Mouse (Mus musculus) ES-CJ7 (cell line): ENCODE measurements around the gene Cldn19.

Experiments used
- DNase-seq: peaks from one replicate; pipeline ENCODE4 v3.0.0; 2011; ENCODE audit warnings: low read depth, low spot score

The Cldn19 gene

DNA sequence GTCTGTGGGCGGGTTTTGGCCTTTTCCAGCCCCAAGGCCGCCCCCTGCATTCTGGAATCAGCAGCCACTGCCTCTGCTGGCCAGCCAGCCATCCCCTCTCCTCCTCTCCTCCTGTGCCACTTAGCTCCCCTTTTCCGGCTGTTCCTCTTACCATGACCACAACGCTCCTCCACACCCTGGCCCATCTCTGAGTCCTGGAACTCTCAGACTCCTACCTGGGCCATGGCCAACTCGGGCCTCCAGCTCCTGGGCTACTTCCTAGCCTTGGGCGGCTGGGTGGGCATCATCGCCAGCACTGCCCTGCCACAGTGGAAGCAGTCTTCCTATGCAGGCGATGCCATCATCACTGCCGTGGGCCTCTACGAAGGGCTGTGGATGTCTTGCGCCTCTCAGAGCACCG is at the start of gene Cldn19:
Cldn19 (plus strand) TSS at position 64 of the 400 bp plus-strand sequence.
- DNase-seq, result no peak

DNA sequence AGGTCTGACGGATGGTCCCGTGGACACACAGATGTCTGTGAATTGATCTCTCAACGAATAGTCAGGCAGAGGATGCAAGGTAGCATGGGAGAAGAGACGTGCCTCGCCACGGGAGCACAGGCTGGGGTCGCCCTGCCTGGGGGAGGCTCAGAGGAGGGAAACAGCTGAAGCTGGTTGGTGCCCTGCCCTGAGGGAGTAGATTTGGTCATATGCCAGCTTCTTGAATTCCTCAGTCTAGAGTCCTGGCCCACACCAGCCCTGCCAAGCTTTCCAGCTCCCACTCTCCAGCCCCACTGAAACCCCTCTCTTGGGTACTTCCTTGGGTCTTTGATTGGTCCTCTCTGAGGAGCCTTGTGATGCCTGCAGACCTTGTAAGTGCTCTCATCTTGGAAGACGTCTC is 38.5 kb upstream of the Cldn19 start:
- DNase-seq, result no peak

GRCm38 (mm10) chr4:119218169-119218568 is 37.0 kb upstream of the Cldn19 start, which contains the start of gene Tmem269:
TSS of gene Tmem269 (minus strand) at chr4:119218217.
- peak; percentile 47 for DNase-seq

GRCm38 (mm10) chr4:119223696-119224095 is 31.5 kb upstream of the Cldn19 start:
- peak; percentile 83 for DNase-seq

- no peak for DNase-seq
Observed at GRCm38 (mm10) chr4:119224534-119224933, 30.7 kb upstream of the Cldn19 start.

DNA sequence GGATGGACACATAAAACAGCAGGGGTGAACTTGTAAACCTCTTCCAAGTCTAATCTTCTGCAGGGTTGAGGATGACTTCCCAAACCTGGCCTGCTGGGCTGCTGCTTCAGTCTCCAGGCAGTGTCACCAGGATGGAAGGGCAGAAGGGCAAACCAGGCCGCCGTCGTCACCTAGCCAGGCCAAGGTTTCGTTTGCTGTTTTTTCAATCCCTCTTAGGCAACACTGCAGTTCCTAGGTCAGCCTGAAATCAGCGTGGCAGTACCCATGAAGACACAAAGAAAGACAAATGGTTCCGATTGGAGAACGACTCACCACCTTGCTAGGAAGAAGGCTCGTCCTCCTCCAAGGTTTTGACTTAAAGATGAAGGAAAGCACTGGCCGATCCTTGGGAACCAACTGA is 29.5 kb upstream of the Cldn19 start:
- no peak for DNase-seq

- no peak for DNase-seq
Observed at GRCm38 (mm10) chr4:119226751-119227150, 28.5 kb upstream of the Cldn19 start.

DNA sequence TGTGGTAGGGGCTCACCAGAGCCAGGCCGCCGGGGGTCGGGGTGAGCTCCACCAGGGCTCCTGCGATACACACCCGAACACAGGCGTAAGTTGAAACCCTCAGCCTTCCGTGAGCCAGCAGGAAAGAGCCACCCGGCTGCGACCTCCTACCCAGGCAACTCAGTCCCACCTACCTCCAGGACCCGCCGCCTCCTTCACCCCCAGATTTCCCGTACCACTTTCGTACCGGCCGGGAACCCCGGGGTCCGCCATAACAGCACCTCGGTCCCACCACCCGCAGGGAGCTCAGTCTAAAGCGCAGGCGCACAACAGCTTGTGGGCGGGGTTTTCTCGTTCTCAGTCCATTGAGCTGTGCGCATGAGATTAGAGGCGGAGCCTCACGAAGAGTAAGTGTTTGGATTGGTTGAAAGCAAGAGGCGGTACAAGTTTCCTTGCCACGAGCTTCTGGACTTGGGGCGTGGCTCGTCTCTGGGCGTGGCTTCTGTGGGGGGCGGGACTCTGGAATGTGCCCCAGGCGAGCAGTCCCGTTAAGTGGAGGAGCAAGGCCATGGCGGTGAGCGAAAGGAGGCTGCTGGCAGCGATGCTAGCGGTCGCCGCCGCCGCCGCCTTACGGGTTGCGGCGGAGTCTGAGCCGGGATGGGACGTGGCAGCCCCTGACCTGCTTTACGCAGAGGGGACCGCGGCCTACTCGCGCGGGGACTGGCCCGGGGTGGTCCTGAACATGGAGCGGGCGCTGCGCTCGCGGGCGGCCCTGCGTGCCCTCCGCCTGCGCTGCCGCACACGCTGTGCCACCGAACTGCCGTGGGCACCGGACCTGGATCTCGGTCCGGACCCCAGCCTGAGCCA is 22.6 kb upstream of the Cldn19 start, which contains the start of the genes AU022252 and P3h1:
AU022252 (minus strand) TSS at position 303 of the 846 bp plus-strand sequence.
P3h1 (plus strand) TSS at position 506 of the 846 bp plus-strand sequence.
- DNase-seq, result peak; percentile 99

DNA sequence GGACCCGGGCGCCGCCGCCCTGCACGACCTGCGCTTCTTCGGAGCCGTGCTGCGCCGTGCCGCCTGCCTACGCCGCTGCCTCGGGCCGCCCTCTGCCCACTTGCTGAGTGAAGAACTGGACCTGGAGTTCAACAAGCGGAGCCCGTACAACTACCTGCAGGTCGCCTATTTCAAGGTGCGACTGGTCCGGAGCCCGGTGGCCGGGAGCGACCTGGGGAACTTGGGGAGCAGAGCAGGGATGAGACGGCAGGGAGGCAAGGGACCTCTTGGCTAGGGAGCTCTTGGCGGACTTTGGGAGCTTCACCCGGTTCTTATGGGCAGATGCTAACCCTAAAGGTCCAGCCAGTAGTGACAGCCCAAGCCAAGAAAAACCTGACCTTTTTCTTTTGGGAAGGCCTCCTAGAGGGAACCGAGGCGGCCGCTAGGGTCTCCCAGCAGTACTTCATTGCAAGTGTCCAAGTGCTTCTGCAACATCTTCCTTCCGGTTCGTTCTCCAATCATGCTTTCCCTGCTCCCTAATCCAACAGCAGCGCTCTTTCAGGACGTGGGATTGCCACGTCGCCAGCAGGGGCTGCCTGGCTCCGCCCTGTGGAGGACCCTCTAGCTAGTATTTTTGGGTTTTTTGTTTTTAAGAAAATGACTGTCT is 21.8 kb upstream of the Cldn19 start:
- peak; percentile 80 for DNase-seq

- no peak for DNase-seq
Observed at GRCm38 (mm10) chr4:119234348-119234747, 20.9 kb upstream of the Cldn19 start.

DNA sequence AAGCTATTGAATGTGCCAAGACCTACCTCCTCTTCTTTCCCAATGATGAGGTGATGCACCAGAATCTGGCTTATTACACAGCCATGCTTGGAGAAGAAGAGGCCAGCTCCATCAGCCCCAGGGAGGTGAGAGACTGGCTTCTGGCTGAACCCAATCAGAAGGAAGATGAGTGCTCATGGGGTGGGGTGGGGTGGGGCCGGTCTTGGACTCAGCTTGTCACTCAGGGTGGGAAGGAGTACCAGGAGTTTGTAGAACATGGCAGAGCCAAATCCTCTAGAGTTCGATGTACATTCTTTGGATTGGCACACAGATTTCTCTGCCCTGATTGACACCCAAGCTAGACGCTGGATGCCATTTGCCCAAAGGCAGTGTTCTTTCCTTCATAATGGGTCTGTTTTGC is 16.6 kb upstream of the Cldn19 start:
- no peak for DNase-seq

DNA sequence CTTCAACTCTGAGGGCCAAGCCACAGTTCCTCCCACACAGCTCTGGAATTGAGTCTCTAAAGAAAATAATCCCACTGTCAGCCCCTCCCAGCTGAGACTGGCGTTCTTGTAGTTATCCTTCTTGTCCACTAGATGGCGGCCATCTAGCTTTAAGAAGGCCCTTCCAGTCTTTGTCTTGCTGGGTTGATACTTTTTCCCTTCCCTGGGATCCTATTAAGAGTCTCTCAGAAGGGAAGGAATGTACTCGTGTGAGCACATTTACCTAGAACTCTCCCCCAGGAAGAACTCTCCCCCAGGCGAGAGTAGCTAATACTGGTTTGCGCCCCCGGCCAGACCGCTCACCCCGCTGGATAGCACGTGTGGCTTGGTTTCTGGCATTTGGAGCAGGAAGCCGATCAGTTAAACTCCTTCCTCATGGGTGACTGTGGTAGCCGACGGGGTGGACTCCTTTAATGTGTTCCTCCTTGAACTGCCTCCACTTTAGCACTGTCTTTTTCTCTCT is 16.0 kb upstream of the Cldn19 start:
- peak; percentile 84 for DNase-seq

DNA sequence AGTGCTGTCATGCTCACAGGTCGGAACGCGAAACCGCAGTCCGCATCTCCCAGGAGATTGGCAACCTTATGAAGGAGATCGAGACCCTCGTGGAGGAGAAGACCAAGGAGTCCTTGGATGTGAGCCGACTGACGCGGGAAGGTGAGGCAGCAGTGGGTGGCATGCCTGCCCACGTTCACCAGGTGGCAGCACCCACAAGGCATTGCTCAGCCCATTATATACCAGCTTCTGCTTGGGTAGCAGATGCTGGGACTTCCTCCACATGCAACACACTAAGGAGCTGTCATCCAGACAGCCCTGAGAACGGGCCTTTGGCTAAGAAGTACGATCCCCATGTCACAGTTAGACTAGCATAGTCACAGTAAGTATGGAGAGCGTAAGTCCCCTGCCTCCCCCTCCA is 13.6 kb upstream of the Cldn19 start:
- DNase-seq, result no peak

DNA sequence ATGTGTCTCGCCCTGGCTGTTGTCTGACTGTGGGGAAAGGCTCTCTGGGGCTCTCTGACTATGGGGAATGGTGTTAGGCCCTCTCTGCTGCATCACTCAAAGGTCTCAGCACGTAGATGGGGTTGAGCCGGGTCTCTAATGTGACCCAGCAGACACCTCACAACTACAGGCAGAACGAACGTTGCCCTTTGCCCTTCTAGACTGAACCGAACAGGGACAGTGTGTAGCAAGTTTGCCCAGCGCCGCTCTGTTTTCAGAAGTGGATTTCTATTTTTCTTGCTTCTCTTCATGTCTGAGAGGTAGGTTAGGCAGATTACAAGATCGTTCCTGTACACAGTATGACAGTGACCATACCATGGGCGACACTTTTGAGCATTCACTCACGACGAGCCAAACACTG is 12.6 kb upstream of the Cldn19 start:
- DNase-seq, result no peak

DNA sequence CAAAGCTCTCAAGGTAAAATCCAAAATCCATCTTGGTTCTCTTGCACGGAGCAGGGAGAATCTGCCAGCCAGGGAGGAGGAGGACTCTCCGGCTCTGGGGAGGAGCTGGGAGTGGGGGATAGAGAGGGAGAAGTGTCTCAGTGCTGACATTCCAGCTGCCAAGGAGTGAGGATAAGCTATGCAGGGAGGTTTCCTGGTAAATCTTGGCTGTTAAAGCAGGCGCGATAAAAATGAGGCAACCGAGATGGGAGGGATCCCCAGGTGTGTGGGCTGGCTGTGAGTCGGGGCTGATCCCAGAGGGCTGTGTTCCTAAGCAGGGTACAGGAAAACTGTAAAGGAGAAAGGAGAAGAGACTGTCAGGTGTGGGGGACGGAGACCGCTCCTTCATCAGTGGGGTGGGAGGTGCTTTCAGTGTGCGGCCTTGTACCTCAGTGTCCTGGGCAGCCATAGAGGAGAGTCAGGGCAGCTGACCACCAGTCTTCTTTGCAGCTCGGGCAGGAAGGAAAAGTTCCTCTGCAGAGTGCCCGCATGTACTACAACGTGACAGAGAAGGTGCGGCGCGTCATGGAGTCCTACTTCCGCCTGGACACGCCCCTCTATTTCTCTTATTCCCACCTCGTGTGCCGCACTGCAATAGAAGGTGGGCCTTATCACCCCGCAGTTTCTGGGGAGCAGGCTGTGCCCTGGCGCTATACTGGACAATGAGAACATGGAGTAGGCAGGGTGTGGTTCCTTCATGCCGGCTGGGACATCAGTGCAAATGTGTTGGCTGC is 10.6 kb upstream of the Cldn19 start:
- no peak for DNase-seq

DNA sequence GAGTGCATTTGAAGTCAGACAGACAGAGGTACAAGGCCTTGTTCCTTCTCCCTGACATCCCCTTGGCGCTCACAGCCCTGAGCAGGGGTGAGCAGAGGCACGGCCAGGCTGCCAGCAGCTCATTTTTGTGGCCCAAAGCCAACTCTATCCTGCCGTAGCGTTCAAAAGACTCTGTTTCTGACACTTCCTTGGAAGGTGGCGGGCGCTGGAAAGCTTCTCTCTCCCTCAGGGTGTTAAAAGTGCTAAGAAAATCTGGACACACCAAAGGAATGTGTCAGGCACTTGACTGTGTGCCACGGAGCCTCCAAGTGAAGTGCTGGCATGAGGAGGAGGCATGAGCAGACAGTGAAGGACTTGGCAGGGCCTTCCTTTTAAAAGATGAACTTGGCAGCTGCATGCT is 9.7 kb upstream of the Cldn19 start:
- no peak for DNase-seq

DNA sequence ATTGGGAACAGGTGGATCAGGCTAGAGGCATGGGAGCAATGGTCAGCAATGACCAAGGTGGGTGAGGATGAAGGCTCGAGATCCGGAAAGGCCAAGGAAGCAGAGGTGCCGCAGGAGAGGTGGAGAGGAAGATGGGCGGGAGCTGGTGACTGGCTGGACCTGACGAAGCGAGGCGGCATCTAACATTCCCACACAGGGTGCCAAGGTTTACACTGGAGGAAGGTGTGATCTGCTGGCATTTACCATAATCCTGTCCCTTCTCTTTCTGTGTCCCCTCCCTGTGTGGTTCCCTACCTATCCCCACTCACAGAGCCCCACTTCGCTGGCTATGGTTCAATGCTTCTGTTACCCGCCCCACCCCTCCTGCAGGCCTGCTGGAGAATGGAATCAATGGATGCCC is 9.3 kb upstream of the Cldn19 start:
- no peak for DNase-seq

- DNase-seq, result no peak
Observed at GRCm38 (mm10) chr4:119246688-119247225, 8.5 kb upstream of the Cldn19 start.

GRCm38 (mm10) chr4:119247462-119248235 is 7.6 kb upstream of the Cldn19 start:
- DNase-seq, result peak; percentile 91

DNA sequence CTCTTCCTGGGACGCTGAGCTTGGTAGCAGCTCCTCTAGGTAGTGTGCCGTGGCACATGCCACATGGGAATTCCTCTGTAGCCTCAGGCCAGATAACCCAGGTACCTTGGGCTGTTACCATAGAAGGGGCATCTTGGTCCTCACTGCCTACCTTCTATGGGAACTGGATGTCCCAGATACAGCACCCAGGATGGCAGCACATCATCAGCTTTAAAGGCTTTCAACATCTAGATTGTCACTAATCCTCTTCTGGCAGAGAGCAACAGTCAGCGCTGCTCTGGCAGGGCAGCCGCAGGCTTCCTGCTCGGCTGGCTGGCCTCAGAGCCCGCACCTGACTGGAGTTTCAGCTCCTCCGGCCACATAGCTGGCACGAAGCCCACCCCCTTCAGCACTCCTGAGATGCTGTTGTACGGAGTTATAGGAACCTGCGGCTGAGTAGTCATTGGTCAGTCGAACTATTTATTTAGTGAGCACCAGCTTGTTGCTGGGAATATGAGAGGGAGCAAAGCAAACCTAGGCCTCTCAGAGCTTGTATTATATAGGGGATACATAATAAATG is 6.7 kb upstream of the Cldn19 start:
- no peak for DNase-seq
